Mouse (Mus musculus): Measurements from ENCODE around the gene Hmgcs2.

DNA sequence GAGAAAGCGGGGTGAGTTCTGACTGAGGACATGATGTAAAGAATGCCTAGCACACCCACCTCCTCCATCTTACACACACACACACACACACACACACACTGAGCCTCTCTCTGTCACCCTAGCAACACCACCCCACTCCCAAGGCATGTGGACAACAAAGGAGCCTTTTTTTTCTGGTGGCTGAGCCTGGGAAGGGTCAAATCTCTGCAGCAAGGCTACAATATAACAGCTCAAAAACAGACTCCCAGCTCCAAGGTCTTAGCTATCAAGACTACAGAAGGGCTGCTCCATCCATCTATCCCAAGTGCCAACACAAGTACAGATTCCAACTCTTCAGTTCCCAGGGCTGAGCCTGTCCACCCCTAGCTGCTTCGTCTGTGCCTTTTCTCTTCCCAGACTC lies 39.0 kb downstream of the Hmgcs2 start:
- TF ChIP-seq CTCF (IDR thresholded peaks at IDR 0.05; ENCODE audit: borderline replicate concordance, insufficient read depth, low read depth, low read length): no peak
- no peak for TF ChIP-seq POLR2A (IDR thresholded peaks at IDR 0.05; ENCODE audit: borderline replicate concordance, insufficient read depth, low read length)

All from cerebellum, adult 2 months (tissue).